Mouse (Mus musculus): ENCODE results near the gene Rdh8.

The Rdh8 gene

DNA sequence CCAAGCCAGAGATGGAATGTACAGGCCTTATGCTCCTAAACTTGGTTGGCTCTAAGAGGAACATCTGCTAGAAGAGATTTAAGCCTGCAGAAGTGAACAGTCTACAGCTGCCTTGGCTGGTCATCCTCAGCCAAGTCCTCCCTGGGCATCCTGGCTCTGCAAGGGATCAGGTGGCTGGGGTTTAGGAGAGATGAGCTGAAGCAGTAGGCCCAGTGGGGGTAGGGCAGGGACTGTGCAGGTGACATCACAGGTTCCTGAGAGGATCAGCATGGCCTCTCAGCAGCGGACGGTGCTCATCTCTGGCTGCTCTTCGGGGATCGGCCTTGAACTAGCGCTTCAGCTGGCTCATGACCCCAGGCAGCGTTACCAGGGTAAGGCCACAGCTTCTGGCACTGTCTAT, at the start of gene Rdh8:
TSS of gene Rdh8 (plus strand) at position 268 of the 400 bp plus-strand sequence.
- no peak for DNase-seq (ENCODE audit: low read depth in 1 of 2, low spot score in 2 of 2)

DNA sequence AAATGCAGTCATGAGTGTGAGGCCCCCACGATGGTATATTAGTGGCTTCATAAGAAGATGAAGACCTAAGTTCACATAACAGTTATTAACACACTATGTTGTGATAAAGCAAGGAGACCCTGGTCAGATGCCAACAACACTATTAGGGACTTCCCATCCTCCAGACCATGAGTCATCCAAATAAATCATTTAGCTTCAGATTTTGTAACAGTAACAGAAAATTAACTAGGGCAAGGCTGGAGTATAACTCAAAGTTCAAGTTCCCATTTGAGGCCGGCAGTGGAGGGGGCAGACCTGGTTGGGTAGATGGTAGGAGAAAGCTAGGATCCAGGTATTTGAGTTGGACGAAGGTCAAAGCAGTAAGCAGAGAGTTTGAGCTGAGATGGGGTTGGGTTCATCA, 37.0 kb upstream of the Rdh8 start:
- DNase-seq (ENCODE audit: low read depth in 1 of 2, low spot score in 2 of 2): no peak

DNA sequence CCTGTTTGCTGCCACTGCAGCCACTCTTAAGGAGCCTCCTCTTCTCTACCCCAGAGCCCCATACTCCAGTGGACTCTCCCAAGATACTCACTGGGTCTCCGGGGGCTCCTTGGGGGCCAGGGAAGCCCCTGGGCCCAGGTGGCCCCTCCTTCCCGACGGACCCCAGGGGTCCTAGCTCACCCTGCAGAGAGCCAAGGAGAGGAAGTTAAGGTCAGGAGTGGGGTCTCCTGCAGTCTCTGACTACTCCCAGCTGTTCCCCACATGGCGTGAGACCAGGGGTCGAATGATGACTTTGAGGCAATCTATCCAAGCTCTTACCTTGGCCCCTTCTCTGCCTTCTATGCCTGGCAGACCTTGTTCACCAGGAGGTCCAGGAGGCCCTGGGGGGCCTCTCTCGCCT, 33.2 kb upstream of the Rdh8 start:
- no peak for DNase-seq (ENCODE audit: low read depth in 1 of 2, low spot score in 2 of 2)

DNA sequence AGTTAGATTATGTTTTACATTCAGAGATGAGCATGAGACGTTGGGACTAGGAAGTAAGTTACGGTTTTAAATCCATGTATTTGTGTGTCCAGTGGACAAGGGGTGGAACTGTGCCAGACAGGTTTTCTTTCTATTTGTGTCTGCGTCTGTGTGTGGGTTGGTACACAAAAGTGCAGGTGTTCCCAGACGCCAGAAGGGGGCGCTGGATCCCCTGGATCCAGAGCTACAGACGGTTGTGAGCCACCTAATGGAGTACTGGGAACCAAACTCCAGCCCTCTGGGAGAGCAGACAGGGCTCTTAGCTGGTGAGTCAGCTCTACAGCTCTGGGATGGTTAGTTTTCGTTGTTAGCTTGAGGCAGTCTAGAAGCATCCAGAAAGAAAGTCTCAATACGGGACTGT, 30.3 kb upstream of the Rdh8 start:
- DNase-seq (ENCODE audit: low read depth in 1 of 2, low spot score in 2 of 2): no peak

DNA sequence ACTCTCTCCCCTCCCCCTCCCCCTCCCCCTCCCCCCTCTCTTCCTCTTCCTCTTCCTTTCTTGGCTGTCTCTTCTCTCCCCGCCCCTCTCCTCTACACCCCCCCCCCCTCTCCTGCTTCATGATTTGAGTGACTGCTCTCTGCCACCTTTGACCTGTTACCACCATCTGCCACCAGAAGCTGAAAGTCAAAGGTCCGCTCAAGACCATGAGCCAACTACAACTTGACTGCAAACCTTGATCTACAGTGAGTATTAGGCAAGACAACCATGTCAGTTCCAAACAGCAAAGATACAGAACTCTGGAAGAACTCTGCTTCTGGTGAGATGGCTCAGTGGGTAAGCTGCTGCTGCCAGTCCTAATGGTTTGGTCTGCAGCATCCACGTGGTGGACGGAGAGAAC, 28.7 kb upstream of the Rdh8 start:
- DNase-seq (ENCODE audit: low read depth in 1 of 2, low spot score in 2 of 2): no peak

DNA sequence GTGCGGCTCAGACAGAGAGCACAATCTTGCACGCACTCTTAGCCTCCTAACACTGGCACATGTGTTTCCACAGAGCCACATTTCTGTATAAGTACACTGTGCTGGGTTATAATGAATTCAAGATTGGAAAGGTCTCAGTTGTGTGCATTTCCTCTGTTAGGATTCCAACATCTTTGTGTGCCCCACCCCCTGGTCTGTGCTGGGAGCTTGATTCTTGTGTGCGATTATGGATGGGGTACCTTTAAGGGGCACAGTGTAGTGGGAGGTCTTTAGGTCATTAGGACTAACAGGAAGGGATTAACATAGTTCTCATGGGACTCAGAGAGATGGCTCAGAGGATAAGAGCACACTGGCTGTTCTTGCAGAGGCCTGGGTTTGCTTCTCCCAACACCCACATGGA, 28.0 kb upstream of the Rdh8 start:
- DNase-seq (ENCODE audit: low read depth in 1 of 2, low spot score in 2 of 2): no peak

DNA sequence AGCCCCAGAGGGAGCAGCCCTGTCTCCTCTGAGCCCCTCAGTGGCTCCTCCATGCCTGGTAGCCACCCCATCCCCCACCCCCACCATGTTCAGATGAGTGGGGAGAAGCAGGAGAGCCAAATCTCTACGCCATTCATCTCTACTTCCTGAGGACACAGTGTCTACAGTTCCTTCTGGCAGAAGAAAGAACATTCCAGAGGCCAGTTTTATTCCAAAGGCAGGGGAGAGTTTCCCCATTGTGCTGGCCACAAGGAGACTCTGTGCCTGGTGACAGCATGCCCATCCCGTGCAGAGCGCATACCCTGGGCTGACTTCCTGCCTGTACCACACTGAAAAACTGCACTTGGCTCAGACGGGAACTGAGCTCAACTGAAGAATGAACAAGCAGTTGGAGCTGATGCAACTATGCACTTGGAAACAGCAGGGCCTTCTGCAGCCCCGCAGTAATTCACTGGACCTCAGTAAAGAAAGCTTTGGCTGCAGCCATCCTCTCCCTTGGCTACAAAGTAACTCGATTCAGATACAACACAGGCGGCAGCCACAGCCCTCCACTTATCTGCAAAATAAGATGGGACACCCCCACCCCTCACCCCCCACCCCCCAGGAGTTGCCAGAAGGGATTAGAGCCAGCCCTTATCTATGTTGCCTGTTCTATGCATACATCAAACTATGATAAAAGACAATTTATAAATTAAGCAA, 24.0 kb upstream of the Rdh8 start:
- DNase-seq (ENCODE audit: low read depth in 1 of 2, low spot score in 2 of 2): no peak

DNA sequence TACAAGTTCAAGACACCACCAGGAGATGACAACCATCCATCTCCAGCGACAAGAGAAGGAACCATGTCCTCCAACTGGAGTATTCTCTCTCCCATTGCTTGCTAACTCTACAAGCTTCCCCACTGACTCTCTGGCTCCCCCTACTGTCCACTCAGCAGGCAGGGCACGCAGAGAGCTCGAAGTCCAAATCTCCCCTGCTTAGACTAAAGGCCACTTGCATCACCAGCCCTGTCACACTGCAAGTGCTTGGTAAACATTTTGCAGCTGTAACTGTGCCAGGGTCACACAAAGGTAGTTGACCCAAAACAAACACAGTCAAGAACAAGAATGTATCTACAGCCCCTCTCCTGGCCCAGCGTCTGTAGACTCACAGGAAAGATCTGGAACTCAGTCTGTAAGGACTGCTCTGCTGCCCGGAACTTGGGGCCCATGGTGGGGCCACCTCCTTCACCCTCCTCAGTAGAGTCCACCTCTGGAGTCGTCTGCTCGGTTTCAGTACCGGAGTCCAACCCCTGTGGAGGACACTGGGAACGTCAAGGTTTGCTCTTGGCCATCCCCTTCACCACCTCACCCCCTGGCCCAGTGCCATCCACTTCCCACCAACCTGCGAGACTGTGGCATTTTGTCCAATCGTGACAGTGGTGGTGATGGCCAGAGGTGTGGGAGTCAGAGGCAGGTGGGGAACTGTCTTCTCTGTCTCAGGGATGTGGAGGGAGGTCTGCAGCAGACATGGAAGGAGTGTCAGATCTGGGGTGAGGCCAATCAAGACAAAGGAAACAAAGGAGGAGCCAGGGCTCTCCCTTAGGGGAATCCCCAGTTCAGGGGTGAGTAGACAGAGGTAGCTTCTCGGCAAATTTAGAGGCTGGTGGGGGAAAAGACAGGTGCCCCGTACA, 13.8 kb upstream of the Rdh8 start:
- peak in 1 of 2 experiments; percentile 11 for DNase-seq (ENCODE audit: low read depth in 1 of 2, low spot score in 2 of 2)

DNA sequence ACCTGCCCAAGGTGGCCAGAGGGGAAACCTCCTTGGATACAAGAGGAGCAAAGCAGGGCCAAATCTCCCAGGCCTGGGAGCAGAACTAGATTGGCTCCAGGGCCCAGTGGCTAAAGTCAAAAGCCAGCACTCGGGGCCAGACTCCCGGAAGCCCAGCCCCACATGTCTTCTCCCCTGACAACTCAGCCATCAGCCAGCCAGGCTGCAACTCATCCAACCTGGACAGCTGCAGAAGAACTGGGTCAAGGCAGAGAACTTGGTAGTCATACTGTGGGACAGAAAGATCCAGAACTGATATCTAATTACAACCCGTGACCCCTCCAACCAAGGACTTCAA, 13.2 kb upstream of the Rdh8 start:
- DNase-seq (ENCODE audit: low read depth in 1 of 2, low spot score in 2 of 2): no peak

DNA sequence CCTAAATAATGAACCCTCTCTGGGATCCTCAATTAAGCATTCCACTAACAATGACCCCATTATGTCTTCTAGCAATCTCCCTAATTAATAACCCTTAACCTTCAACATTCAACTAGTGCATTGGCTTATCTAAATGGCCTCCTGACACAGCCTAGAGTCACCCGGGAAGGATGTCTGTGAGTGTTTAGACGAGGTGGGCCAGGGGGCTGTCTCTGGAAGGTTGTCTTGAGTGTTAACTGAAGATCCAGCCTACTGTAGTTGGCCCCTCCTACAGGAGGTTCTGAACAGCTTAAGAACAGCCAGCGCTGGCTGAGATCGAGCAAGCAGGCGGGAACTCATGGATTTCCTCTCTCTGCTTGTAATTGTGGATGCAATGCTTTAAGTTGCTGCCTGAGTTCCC, 12.6 kb upstream of the Rdh8 start:
- DNase-seq (ENCODE audit: low read depth in 1 of 2, low spot score in 2 of 2): no peak

DNA sequence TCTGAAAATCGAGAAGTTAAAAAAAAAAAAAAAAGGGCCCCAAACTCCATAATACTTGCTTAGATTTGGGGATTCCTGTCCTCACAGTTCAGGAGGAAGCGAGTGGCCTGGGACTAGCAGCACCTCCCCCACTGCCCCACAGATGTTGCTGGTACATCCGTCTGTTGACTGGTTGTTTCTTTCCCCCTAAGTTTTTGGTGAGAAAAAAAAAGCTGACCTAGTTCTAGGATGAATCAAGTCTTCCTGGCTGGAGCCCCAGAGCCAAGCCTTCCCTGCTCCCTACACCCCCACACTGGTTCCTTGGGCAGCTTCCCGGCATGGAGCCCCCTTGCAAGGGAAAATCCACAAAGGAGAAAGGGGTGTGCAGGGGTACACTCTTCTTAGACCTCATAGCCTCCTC, 8.0 kb upstream of the Rdh8 start:
- DNase-seq (ENCODE audit: low read depth in 1 of 2, low spot score in 2 of 2): no peak

DNA sequence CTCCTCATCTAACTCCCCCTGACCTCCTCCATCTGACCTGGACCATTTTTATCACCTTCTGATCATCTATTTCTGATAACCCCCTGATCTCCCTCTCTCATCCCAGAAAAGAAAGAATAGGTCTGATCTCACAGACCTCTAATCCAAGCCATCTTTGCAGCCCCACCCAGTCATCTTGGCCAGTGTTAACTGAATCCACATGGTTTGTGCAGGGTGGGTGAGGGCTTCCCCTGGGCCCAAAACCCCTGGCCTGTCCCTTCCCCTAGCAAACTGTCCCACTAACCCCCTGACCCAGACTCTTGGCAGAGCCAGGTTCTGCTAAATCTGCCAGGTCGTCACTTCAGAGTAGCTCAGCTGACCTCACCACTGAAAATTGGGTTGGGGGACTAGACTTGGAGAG, 7.5 kb upstream of the Rdh8 start:
- DNase-seq (ENCODE audit: low read depth in 1 of 2, low spot score in 2 of 2): no peak

DNA sequence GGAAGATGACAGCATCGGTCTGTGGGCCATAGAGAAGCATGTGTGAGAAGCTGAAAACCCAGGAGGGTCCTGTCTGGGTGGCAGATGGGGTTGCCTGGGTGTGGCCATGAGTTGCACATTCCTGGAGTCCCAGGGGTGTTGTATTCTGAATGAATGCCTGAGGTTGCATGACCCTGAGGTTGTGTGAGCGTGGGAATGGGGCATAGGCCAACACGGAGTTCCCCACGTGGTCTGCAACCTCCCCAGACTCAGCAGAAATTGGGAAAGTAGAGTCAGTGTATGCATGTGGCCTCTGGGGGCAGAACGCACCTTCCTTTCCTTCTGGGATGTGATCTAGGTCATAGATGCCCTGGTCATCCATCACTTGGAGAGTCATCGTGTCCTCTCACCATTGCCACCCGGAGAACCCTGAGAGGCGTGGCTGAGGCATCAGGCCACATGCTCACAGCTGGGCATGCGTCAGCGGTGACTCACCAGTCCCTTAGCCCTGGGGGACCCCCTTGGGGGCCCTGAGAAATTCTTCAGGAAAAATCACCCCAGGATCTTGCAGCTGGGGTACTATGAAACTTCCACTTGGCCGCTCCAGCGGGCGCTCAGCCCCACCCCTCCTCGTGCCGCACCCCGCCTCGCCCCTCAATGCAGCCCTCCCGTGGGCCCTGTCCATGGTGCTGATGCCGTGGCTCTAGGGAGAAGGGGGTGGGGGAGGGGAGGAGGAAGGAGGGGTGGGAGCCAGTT, 5.6 kb upstream of the Rdh8 start:
- DNase-seq (ENCODE audit: low read depth in 1 of 2, low spot score in 2 of 2): no peak

DNA sequence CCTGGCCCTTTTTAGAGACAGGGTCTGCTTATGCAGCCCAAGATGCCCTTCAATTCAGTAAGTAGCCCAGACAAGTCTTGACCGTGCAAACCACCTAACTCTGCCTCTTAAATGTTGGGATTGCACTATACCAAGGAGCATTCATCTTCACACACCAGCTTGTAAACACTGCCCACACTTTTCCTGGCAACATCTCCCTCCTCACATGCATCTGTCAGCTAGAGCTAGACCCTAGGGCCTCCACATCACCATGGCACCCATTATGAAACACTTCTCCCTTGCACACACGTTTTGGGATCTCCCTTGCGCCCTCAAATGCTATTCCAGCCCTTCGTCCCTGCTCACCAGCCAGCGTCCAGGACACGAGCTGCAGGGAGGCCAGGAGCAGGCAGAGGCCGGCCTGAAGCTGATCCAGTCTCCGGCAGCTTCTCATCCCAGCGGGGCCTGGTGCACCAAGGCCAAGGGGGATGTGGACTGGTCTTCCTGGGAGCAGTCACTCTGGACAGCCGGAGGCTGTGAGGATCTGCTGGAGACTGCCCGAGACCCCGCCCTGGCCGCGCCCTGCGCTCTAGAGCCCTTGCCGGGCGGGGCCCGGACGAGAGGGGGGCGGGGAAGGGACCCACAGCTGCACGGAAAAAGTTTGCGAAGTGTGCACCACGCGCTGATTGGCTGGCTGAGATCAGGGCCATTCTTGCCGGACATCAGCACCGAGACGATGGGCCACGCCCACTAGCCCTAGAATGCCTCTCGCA, 3.6 kb upstream of the Rdh8 start, which contains the start of gene Col5a3:
TSS of gene Col5a3 (minus strand) at position 547 of the 752 bp plus-strand sequence.
- DNase-seq (ENCODE audit: low read depth in 1 of 2, low spot score in 2 of 2): no peak

DNA sequence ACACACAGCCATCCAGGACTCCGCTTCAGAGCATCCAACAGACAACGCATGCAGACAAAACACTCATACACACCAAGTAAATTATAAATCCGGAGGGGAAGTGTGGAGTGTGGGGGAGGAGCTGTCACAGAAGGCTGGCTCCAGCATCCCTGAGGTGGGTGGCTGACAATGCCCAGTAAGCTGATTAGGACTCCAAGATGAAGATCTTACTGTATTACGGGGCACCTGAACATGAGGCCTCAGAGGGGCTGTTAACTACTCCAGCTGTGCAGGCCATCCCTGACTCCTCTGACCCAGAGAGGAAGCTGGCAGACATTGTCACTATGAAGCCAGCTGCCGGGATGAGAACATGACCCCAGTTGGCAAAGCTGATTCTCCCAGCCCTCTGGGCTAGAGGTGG, 1.7 kb downstream of the Rdh8 start:
- no peak for DNase-seq (ENCODE audit: low read depth in 1 of 2, low spot score in 2 of 2)

DNA sequence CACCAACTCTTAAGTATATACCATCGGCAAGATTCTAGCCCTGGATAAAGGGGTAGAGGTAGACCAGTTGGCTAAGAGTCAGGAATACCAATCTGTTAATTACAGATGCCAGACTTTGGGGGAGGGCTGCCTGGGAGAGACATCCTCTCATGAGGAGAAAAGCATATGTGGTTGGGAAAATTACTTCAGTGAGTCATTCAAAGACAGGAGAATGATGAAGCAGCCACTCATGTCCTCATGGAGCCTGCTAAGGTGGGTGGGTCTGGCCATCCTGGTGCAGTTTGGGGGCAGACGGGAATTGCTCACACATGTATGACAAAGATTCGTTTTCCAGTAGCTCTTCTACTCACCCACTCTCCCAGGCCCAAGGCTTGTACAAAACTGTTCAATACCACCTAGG, 4.5 kb downstream of the Rdh8 start:
- no peak for DNase-seq (ENCODE audit: low read depth in 1 of 2, low spot score in 2 of 2)

DNA sequence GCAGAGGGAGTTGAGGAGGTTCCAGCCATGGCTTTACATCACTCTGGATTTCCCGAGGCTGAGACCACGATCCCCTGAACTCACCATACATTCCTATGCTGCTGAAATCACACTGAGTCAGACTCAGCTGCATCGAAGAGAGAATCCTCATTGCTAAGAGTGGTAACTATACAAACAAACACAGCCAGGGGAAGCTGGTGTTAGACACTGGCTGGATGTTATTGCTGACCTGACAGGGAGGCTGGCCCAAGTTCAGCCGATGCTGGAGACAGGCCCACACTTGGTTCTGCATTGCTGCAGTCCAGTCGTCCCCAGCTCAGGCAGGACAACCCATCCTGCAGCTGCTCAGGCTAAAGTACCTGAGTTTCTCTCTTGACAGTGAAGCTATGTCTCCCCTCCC, 7.5 kb downstream of the Rdh8 start:
- no peak for DNase-seq (ENCODE audit: low read depth in 1 of 2, low spot score in 2 of 2)

DNA sequence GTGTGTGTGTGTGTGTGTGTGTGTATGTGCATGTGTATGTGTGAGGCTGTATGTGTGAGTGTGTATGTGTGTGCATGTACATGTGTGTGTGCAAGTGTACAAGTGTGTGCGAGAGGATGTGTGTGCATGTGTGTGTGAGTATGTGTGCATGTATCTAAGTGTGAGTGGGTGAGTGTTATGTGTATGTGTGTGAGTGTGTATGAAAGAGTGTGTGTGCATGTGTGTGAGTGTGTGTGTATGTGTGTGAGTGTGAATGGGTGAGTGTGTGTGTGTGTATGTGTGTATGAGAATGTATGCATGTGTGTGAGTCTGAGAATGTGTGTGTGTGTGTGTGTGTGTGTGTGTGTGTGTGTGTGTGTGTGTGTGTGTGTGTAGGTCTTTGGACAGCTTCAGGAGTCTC, 9.8 kb downstream of the Rdh8 start:
- DNase-seq (ENCODE audit: low read depth in 1 of 2, low spot score in 2 of 2): no peak

DNA sequence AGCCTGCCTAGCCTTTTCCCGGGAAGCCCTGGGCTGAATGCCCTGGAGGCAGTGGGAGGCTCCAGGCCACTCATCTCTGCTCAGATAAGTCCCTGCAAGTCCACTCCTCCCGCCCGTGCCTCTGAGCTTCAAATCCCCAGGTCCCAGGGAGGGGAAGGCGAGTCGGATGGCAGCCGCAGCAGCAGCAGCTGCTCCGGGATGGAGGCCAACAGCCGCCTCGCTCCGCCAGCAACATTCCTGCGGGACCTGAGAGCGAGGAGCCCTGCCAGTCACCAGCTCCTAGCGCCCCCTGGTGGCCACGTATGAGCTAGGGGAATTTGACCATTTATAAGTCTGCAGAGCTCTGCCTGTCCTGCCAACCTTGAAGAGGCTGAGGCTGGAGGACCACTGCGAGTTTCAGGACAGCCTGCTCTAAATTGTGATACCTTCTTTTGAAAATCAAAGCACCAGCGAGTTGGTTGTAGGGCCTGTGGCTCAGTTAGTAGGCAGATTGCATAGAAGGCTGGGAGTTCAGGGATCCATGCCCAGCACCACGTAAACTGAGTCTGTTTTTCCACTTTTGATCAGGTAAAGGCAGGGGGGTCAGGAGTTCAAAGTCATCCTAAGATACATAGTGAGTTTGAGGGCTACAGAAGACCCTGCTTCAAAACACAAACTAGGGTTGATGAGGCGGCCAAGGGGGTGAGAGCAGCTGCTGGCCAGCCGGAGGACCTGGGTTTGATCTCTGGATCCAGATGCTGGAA, 12.8 kb downstream of the Rdh8 start:
- peak in 1 of 2 experiments; percentile 52 for DNase-seq (ENCODE audit: low read depth in 1 of 2, low spot score in 2 of 2)

DNA sequence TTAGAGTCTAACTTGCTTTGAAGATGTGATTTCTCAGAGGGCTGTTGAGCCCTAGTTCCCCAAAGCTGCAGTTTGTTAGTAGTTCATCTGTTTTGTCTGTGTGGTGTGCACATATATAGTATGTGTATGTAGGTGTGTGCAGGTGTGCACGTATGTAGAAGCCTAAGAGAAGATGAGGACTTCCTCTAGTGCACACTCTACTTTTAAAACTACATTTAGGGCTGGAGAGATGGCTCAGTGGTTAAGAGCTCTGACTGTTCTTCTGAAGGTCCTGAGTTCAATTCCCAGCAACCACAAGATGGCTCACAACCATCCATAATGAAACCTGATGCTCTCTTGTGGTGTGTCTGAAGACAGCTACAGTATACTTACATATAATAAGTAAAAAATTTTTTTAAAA, 16.6 kb downstream of the Rdh8 start:
- DNase-seq (ENCODE audit: low read depth in 1 of 2, low spot score in 2 of 2): no peak
